Mouse (Mus musculus) hematopoietic stem cell, adult 5-6 weeks (primary cell): Measurements from ENCODE around the gene Kpna2. TPM values are rescaled to one million over a fixed set of nuclear protein-coding genes. Genes with fewer than 3 reads are reported as not detected.

Experiments used
- ATAC-seq, 2 experiments: fragments of 125-278 bp in 1 of 2; replicated peaks in 1 of 2; 2 replicates each; pipeline ENCODE4 v1.8.0; 2016 to 2017; ENCODE audit warnings: inconsistent platforms in 2 of 2, mild to moderate bottlenecking in 2 of 2, moderate number of reproducible peaks in 2 of 2, low read depth in 1 of 2, moderate TSS enrichment in 1 of 2; ENCODE audit not compliant: low FRiP score in 2 of 2, poor library complexity in 2 of 2, severe bottlenecking in 2 of 2, insufficient read depth in 1 of 2, low TSS enrichment in 1 of 2
- total RNA-seq: library from RNA; stranded (forward); fragments of 172-1452, 232-1000 nt; gene quantifications from 2 replicates; pipeline ENCODE4 v1.2.3, GENCODE M21; 2017

The Kpna2 gene
- total RNA-seq, 1 experiment from 2014 or later = 116 TPM

DNA sequence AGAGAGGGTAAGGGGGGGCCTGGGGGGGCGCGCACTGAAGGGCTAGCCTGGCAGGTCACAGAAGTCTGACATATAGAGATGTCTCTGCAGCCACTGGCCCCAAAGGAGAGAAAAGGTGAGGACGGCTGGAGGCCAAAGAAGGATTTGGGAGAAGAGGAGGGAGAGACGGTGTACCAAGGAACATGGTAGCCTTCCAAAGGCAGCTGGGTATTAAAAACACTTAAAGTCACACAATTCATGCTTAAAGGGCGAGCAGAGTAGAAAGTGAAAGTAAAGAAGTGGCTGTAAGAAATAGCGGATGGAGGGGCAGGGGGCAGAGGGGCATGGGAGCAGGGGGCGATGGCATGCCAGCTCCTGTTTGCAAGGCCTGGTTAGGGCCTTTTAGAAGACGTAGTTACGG, 37.0 kb downstream of the Kpna2 start:
- ATAC-seq = no peak

DNA sequence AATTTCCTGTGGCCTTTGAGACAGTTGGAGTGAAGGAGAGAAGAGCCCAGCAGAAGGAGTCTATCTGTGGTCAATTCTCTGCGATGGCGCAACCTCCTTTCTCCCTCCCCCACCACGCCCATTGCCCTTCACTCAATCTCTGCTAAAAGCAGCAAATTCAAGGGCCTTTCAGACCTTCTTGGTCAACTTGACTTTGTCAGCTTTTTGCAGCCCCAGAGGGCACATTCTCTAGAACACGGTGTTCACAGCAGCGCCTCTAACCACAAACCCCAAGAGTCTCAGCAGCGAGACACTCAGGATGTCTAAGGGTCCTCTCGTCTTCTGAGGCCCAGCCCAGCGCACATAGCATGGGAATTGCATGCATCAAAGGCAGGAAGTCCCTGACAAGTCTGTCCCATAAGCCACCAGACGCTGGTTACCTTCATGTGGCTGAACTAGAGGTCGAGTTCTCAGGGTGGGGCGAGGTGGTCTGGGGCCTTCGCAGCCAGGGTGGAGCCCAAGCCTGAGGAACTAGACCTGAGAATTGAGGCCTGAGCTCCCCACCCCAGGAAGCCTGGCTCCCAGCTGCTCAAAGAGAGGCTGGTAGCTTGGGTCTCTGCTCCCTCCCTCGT, 37.8 kb downstream of the Kpna2 start:
- ATAC-seq = peak; percentile 52 to 62

DNA sequence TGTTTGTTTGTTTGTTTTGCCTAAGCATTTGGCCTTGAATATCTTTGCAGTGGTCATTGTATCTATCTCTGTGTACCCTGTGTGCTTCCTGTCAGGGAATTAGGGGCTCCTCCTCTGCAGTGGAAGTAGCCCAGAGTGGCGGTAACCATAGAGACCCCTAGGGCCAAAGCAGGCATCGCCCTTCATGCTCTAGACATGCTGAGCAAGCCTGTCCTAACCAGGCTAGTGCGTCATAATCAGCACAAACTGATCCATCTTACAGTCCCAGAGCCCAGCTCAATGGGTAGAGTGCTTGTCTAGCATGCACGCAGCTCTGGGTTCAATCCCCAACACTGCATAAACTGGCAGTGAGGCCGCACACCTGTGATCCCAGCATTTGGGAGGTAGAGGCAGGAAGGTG, 40.2 kb downstream of the Kpna2 start:
- no peak for ATAC-seq

GRCm38 (mm10) chr11:106958407-106959071, 40.8 kb downstream of the Kpna2 start:
- no peak for ATAC-seq

DNA sequence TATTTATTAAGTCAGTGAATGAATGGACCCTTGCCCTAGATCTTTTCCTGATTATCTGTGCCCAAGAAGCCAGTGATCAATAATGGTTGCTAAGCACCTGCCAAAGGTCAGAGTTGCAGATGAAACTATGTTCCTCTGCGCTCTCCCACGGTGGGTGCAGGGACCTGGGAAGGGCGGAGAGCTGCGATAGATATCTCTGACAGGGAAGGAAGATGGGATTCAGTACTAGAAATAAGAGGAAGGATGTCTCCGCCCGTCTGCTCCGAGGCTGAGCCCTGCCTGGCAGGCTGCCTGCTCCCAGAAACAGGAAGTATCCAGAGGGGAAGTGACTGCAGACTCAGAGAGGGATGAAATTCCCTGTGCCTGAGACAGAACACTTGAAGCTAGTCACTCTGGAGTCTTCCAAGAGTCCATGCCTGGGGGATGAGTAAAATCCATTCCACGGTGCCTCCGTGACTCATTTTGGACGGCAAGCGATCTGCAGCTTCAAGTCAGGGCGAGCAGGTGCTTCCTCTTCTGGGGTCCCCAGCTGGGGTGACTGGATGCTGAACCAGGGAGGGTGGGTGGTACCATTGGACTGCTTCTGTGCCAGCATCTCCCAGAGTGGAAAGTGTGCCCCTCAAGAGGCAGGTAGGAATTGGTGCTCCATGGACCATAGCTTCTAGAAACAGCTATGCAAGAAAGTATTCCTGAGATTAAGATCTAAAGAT, 41.9 kb downstream of the Kpna2 start:
- peak; percentile 47 to 56 for ATAC-seq

DNA sequence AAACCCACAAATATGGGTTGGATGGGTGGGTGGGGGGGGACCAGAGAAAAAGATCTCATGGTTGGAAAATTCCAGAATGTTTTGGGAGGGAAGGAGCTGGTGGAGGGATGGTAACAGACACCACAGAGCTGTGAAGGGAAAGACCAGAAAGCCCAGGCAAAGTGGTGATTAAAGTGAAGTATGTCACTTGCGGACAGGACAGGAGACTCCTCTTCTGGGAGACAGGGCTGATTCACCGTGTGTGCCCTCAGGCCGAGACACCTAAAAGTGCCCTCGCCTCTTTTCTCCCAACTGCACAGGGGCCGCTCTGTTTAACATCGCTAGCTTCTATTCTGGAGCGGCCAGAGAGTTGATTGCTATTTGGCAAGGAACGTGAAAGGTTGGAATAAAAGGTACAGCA, 44.8 kb downstream of the Kpna2 start:
- ATAC-seq = no peak

- no peak for ATAC-seq
These were observed 45.2 kb downstream of the Kpna2 start for GRCm38 (mm10) chr11:106954116-106954515.

Other genes with a start within 250 kb of the Kpna2 start
- 46.2 and 50.2 TPM in 2 replicates for gene Pecam1, start 248.9 kb downstream of the Kpna2 start, total RNA-seq
- 50.2 and 51.9 TPM in 2 replicates for gene Milr1, start 248.3 kb downstream of the Kpna2 start, total RNA-seq
- 16.0 and 24.2 TPM in 2 replicates for gene Polg2, start 220.0 kb downstream of the Kpna2 start, total RNA-seq
- 1,945 and 2,149 TPM in 2 replicates for gene Ddx5, start 210.4 kb downstream of the Kpna2 start, total RNA-seq
- 25.3 and 53.4 TPM in 2 replicates for gene Cep95, start 210.3 kb downstream of the Kpna2 start, total RNA-seq
- 46.9 and 50.8 TPM in 2 replicates for gene Smurf2, start 78.8 kb downstream of the Kpna2 start, total RNA-seq
- 1.4 TPM in 1 of 2 replicates, not detected in the other for gene 1810010H24Rik, start 26.1 kb upstream of the Kpna2 start, total RNA-seq
- gene Bptf, start 132.6 kb upstream of the Kpna2 start, total RNA-seq = 81.2 and 84.0 TPM in 2 replicates
- gene Nol11, start 189.8 kb upstream of the Kpna2 start, total RNA-seq = 47.5 and 63.5 TPM in 2 replicates